Mouse (Mus musculus) embryonic facial prominence, embryonic 14.5 days (tissue): Measurements from ENCODE around the gene Rrp1b. TPM values are rescaled to one million over a fixed set of nuclear protein-coding genes. Genes with fewer than 3 reads are reported as not detected.
A peak's percentile ranks its signal among the peaks of the same experiment; 100 is the strongest.
"Not testable (repeated sequence)": the region's sequence is repeated elsewhere in the genome, so short reads cannot be mapped to it uniquely, and the experiment has no call there.

Source experiments
- ATAC-seq: fragments of 200-750 bp; cut with Nextera tagmentation; 2 replicates; pipeline ENCODE4 v1.8.0; 2017; ENCODE audit warnings: low read depth, moderate number of reproducible peaks, moderate TSS enrichment
- DNase-seq: peaks from one replicate; pipeline ENCODE4 v3.0.0-alpha.2; 2015; ENCODE audit warnings: low spot score
- H3K27ac ChIP-seq: fragments of 300-500 bp; sonication (generic); replicated peaks from 2 replicates; pipeline ENCODE4 v1.5.1; 2014; ENCODE audit warnings: low read depth, mild to moderate bottlenecking, low read length, moderate library complexity
- H3K27me3 ChIP-seq: fragments of 300-500 bp; sonication (generic); replicated peaks from 2 replicates; pipeline ENCODE4 v1.6.1; 2014; ENCODE audit warnings: low read length; ENCODE audit not compliant: control insufficient read depth, insufficient read depth
- H3K36me3 ChIP-seq: fragments of 300-500 bp; sonication (generic); 2 replicates; pipeline ENCODE4 v1.6.1; 2014; ENCODE audit warnings: low read length, mixed read lengths; ENCODE audit not compliant: control insufficient read depth, insufficient read depth
- H3K4me1 ChIP-seq: fragments of 300-500 bp; sonication (generic); 2 replicates; pipeline ENCODE4 v1.6.1; 2014; ENCODE audit warnings: antibody characterized with exemption, low read length; ENCODE audit not compliant: control insufficient read depth, insufficient read depth
- H3K4me2 ChIP-seq: fragments of 300-500 bp; sonication (generic); 2 replicates; pipeline ENCODE4 v1.6.1; 2014; ENCODE audit warnings: low read depth, mild to moderate bottlenecking, low read length, moderate library complexity, mixed read lengths
- H3K4me3 ChIP-seq: fragments of 300-500 bp; sonication (generic); 2 replicates; pipeline ENCODE4 v1.5.1; 2014; ENCODE audit warnings: low read depth, mild to moderate bottlenecking, low read length
- H3K9ac ChIP-seq: fragments of 300-500 bp; sonication (generic); 2 replicates; pipeline ENCODE4 v1.6.1; 2014; ENCODE audit warnings: low read depth, mild to moderate bottlenecking, low read length, moderate library complexity, mixed read lengths
- H3K9me3 ChIP-seq: fragments of 300-500 bp; sonication (generic); 2 replicates; pipeline ENCODE4 v1.6.1; 2016; ENCODE audit warnings: low read length; ENCODE audit not compliant: control insufficient read depth
- WGBS: fragments of 180-500 bp; shearing (Covaris S2); extraction: QIAGEN DNeasy Blood & Tissue Kit; methylation state at CpG from one replicate; pipeline ENCODE4 v1.1.7; 2014; 5-methylcytosine and 5-hydroxymethylcytosine counted together
- polyA plus RNA-seq: library from polyadenylated mRNA; unstranded; fragments of >200 nt; fragmentation: Nextera tagmentation; extraction: Ambion mirVana; gene quantifications from 2 replicates; pipeline ENCODE4 v1.2.1, GENCODE M21; 2014

Gene Rrp1b
- polyA plus RNA-seq, 1 experiment from 2014 or later, result 41.9 TPM

DNA sequence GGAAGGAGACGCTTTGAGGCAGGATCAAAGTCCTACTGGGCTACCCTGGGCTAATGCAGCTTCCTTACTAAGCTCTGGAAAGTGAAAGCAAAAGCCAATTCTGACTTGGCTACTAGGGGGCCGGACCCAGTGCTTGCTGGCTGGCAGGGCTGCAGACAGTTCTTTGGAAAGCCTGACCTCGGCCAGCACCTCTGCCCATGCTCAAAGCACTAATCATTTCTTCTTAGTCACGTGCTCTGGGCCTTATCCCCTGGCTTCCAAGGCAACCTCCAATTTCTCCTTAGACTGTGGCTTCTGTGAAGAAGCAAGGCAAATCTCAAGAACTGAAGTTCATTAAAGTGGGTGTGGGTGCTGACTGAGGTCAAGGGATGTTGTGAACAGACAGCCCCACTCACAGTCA lies 38.8 kb downstream of the Rrp1b start:
- no peaks in the 10 kb centered on the region for H3K27me3 ChIP-seq
- no peaks in the 10 kb centered on the region for H3K36me3 ChIP-seq
- H3K4me2 ChIP-seq, result no peak overlapping the region
- ATAC-seq (no peak), DNase-seq (no peak)
- H3K4me1 ChIP-seq, result no peaks in the 10 kb centered on the region
- no peak overlapping the region for H3K4me3 ChIP-seq
- 69% methylated on average over 4 of the region's 4 CpGs for WGBS
- no peak overlapping the region for H3K27ac ChIP-seq
- H3K9me3 ChIP-seq, result no peaks in the 10 kb centered on the region
- H3K9ac ChIP-seq, result no peak overlapping the region

DNA sequence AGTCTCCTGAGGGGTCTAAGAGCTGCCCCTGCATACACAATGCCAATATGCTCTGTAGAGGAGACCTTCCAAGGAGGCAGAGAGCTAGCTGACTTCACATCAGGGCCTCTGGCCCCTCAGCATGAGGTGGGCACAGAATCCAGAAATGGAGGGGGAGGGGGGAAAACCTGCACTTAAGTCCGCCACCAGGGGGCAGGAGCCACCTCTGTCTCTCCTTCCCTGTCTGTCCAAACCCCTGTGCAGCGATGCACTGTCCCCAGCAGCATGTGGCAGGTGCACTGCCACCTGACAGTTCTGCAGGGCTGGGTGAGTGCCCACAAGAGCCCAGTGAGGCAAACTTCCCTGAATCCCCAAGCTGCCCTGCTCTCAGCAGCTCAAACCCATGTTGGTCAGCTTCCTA lies 39.3 kb downstream of the Rrp1b start:
- WGBS, result 0% methylated on average over 1 of the region's 2 CpGs
- H3K36me3 ChIP-seq, result no peaks in the 10 kb centered on the region
- H3K27ac ChIP-seq, result no peak overlapping the region
- no peaks in the 10 kb centered on the region for H3K9me3 ChIP-seq
- peak; percentile 30 for DNase-seq
- H3K4me3 ChIP-seq, result no peak overlapping the region
- peak; percentile 62 for ATAC-seq
- H3K4me1 ChIP-seq, result no peaks in the 10 kb centered on the region
- no peak overlapping the region for H3K9ac ChIP-seq
- no peaks in the 10 kb centered on the region for H3K27me3 ChIP-seq
- H3K4me2 ChIP-seq, result no peak overlapping the region

DNA sequence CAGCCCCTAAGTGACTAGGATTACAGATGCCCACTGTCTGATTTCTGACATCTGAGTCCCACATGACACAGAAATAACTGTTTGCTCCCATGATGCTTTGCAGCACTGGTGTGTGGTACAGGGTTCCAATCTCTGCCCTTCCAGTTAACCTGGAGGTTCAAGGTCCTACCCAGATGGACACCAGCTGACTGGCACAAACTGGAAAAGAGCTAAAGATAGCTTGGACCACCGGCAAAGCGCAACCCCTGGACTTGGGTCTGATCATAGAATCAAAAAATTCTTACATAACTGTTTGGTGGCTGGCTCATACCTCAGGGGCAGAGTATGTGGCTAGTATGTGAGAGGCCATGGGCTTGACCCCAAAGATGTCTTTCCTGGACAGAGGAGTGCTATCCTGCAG lies 47.5 kb downstream of the Rrp1b start:
- no peak for ATAC-seq
- H3K4me1 ChIP-seq, result no peaks in the 10 kb centered on the region
- H3K4me2 ChIP-seq, result no peak overlapping the region
- no peaks in the 10 kb centered on the region for H3K36me3 ChIP-seq
- H3K9me3 ChIP-seq, result 0 out of 2 replicates have a peak, but pooled peaks cover 2% of the 10 kb centered on the region
- 92% methylated on average over 2 of the region's 2 CpGs for WGBS
- no peak for DNase-seq
- no peak overlapping the region for H3K4me3 ChIP-seq
- no peaks in the 10 kb centered on the region for H3K27me3 ChIP-seq
- no peak overlapping the region for H3K9ac ChIP-seq
- no peak overlapping the region for H3K27ac ChIP-seq

DNA sequence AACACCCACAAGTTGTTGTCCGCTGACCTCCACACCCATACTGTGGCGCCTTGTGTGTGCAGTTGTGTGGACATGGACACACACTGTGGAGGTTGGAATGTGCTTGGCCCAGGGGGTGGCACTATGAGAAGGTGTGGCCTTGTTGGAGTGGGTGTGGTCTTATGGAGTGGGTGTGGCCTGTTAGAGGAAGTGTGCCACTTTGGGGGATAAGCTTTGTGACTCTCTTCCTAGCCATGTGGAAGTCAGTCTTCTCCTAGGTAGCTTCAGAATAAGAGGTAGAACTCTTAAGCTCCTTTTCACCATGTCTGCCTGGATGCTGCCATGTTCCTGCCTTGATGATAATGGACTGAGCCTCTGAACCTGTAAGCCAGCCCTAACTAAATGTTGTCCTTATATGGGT lies 51.2 kb downstream of the Rrp1b start:
- Histone ChIP-seq H3K4me1 (no peaks in the 10 kb centered on the region), H3K27me3 (no peaks in the 10 kb centered on the region), H3K9ac (no peak overlapping the region), H3K4me2 (no peak overlapping the region), H3K36me3 (no peaks in the 10 kb centered on the region), H3K4me3 (no peak overlapping the region), H3K9me3 (no peaks in the 10 kb centered on the region), H3K27ac (no peak overlapping the region)
- ATAC-seq (no peak), DNase-seq (no peak)
- WGBS, result 96% methylated on average over 2 of the region's 2 CpGs

DNA sequence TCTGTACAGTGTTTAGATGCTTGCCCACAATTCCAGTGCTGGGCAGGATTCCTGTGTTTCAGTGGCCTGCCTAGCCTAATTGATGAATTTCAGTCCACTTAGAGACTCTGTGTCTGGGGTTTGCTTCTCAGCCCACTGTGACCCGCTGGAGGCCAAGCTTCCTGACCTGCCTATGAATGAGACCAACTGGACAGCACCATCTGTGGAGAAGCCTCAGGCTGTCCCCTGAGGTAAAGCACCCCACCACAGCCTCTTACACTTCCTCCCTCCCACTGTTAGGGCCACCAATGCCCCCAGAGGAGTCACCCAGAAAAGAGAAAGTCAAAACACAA lies 55.1 kb downstream of the Rrp1b start:
- H3K27ac ChIP-seq, result 0 out of 2 replicates have a peak overlapping the region, but pooled peaks have one; percentile 61
- H3K36me3 ChIP-seq, result no peaks in the 10 kb centered on the region
- H3K4me1 ChIP-seq, result no peaks in the 10 kb centered on the region
- no peaks in the 10 kb centered on the region for H3K9me3 ChIP-seq
- peak overlapping the region; percentile 26 for H3K4me3 ChIP-seq
- H3K4me2 ChIP-seq, result peak overlapping the region; percentile 49
- H3K27me3 ChIP-seq, result no peaks in the 10 kb centered on the region
- H3K9ac ChIP-seq, result peak overlapping the region; percentile 19; the same call in 1 of the 2 replicates
- ATAC-seq (no peak; the same call in 1 of the 2 replicates), DNase-seq (no peak)
- WGBS, result 16% methylated on average over 1 of the region's 1 CpGs

DNA sequence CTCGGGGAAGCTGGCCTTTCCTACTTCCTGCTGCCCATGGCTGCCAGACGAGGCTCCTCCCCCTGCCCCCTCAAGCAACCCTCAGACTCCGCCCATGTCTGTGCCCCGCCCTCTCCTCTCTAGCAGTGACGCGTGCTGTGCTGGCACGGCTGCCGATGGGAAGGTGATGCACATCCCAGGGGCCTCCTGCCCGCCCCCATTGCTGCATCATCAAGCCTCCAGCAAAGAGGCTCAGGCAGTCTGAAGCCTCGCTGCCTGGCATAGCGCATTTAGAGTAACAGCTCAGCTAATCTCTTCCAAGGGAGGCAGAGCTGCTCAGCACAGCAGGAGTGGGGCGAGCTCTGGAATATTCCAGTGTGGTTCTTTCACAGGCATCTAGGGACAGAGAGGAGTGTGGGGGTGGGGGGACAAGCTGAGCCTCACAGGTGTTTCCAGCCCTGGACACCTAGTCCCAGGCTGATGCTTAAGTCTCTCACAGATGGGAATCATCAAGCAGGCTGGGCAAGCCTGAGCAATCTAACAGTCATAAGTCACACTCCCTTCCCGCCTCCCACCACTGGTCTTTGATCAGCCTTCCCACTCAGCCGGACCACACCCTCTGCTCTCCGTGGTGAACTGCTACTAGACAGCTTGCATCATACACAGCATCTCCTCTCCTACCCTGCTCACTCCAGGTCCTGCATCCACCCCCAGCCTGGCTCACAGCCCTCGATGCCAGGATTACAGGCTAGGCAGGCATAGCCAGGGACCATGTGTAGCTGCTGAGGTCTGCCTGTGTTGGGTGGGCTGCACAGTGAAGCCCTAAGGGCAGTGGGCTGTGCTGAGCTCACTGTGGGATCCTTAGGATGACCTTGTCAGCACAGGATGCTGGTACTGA lies 55.7 kb downstream of the Rrp1b start:
- DNase-seq, result peak; percentile 91
- not testable (repeated sequence) for H3K36me3 ChIP-seq, H3K9me3 ChIP-seq, H3K4me1 ChIP-seq, H3K27me3 ChIP-seq
- peak; percentile 90 for ATAC-seq
- H3K4me2 ChIP-seq, result peak overlapping the region; percentile 49
- peak overlapping the region; percentile 26 for H3K4me3 ChIP-seq
- 5% methylated on average over 8 of the region's 16 CpGs for WGBS
- H3K9ac ChIP-seq, result 0 out of 2 replicates have a peak overlapping the region, but pooled peaks have one; percentile 19
- peak overlapping the region; percentile 61; the same call in 1 of the 2 replicates for H3K27ac ChIP-seq

DNA sequence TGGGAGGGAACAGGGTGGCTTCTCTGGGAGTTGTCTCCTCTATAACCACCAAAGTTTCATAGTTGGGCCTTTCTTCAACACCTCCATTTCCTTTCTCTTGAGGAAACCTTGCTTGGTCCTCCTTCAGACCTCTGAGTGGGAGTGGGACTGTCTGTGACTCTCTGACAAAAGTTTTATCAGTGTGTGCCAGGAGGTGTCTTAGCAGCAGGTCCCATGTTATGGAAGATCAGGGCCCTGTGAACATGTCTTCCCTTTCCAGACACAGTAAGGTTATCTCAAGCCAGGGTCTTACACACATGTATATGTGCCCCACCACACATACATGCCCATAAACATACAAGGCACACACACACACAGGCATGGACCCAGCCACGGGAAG lies 56.3 kb downstream of the Rrp1b start:
- no peak for ATAC-seq
- no peaks in the 10 kb centered on the region for H3K9me3 ChIP-seq
- H3K4me2 ChIP-seq, result no peak overlapping the region
- DNase-seq, result no peak
- H3K4me1 ChIP-seq, result no peaks in the 10 kb centered on the region
- no peaks in the 10 kb centered on the region for H3K36me3 ChIP-seq
- 88% methylated on average over 1 of the region's 1 CpGs for WGBS
- H3K4me3 ChIP-seq, result no peak overlapping the region
- H3K27me3 ChIP-seq, result no peaks in the 10 kb centered on the region
- no peak overlapping the region for H3K27ac ChIP-seq
- H3K9ac ChIP-seq, result no peak overlapping the region

DNA sequence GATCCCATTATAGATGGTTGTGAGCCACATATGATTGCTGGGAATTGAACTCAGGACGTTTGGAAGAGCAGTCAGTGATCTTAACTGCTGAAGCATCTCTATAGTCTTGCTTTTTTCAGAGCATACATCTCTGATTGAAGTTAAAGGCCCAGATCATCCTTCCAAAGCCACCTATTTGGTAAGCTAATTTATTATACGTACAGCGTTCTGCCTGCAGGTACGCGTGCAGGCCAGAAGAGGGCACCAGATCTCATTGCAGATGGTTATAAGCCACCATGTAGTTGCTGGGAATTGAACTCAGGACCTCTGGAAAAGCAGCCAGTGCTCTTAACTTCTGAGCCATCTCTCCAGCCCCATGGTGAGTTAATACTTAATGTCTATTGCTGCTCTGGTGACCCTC lies 57.0 kb downstream of the Rrp1b start:
- no peaks in the 10 kb centered on the region for H3K9me3 ChIP-seq
- no peak for ATAC-seq
- DNase-seq, result no peak
- no peak overlapping the region for H3K4me2 ChIP-seq
- no peak overlapping the region for H3K9ac ChIP-seq
- no peak overlapping the region for H3K27ac ChIP-seq
- WGBS, result 82% methylated on average over 5 of the region's 5 CpGs
- no peaks in the 10 kb centered on the region for H3K27me3 ChIP-seq
- H3K4me3 ChIP-seq, result no peak overlapping the region
- no peaks in the 10 kb centered on the region for H3K36me3 ChIP-seq
- H3K4me1 ChIP-seq, result no peaks in the 10 kb centered on the region

DNA sequence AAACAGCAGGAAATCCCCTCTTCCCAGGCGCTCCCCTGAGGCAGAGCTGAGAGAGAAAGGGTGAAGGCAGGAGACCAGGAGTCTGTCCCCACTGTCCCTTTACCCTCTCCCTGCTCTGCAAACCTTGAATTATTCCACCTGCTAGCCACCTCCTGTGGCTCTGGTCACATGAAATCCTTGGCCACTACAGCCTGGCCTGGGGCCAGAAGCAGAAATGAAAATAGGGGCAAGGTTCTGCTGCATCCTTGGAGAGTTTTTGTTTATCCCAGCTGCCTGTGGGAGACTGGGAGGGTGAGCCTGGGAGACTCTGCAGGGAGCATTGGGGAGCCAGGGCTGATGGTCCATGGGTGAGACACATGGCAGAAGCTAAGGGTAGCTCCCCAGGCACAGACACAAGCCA lies 61.8 kb downstream of the Rrp1b start:
- no peaks in the 10 kb centered on the region for H3K36me3 ChIP-seq
- ATAC-seq (no peak), DNase-seq (no peak)

More for the DNA sequence above, 61.8 kb downstream of the Rrp1b start:
- 67% methylated on average over 1 of the region's 1 CpGs for WGBS
- H3K4me2 ChIP-seq, result no peak overlapping the region
- no peak overlapping the region for H3K9ac ChIP-seq
- H3K9me3 ChIP-seq, result no peaks in the 10 kb centered on the region
- peaks cover 18% of the 10 kb centered on the region for H3K27me3 ChIP-seq
- 0 out of 2 replicates have a peak, but pooled peaks cover 8% of the 10 kb centered on the region for H3K4me1 ChIP-seq
- H3K27ac ChIP-seq, result no peak overlapping the region
- H3K4me3 ChIP-seq, result no peak overlapping the region
